Mouse (Mus musculus) adrenal gland, adult 10 weeks (tissue): Measurements from ENCODE around the gene Pgghg. TPM values are rescaled to one million over a fixed set of nuclear protein-coding genes. Genes with fewer than 3 reads are reported as not detected.

Source experiments
- polyA plus RNA-seq: library from polyadenylated mRNA; stranded (reverse); fragments of 350-450 nt; fragmentation: Illumina TruSeq; extraction: RNeasy Lipid Tissue Mini Kit (QIAGEN cat#74804); gene quantifications from one replicate; pipeline ENCODE4 v1.2.3, GENCODE M21; 2014; ENCODE audit warnings: low read depth, low replicate concordance

Gene Pgghg
- 2.7 TPM for polyA plus RNA-seq

DNA sequence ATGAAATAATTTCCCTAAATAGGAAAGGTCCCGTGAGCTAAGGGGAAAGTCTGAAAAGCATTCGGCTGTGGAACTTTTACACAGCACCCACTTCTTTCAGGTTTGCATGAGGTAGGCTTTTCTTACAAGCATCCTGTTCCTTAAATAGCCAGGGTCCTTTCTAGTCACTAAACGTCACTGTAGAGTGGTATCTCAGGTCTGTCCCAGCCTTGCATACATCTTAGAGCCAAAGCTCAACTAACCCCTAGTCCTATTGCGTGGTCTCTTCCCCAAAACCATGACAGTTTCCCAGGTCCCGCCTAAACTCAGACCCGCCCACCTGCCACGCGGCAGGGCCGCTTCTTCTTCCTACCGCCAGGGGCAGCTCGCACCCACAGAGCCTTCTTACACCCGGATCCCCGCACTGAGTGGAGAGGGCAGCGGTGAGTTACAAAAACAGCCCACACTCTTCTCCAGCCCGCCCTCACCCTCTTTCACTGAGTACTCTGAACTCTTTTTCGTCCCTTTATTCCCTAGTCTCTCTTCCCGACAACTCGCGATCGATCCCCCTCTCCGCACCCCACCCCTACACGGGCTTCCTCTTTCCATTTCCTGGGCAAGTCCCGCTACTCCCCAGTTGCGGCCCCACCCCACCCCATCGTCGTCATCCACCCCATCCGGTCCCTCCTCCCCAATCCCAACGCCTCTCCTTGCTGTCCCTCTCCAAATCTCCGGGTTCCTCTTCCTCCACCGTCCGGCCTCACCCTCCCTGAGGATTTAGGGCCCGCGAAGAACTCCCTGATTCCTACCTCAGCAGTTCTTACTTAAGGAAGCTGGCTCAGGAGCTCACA lies at the start of gene Pgghg:
TSS of gene Pgghg (plus strand) at position 170 of the 830 bp plus-strand sequence.

DNA sequence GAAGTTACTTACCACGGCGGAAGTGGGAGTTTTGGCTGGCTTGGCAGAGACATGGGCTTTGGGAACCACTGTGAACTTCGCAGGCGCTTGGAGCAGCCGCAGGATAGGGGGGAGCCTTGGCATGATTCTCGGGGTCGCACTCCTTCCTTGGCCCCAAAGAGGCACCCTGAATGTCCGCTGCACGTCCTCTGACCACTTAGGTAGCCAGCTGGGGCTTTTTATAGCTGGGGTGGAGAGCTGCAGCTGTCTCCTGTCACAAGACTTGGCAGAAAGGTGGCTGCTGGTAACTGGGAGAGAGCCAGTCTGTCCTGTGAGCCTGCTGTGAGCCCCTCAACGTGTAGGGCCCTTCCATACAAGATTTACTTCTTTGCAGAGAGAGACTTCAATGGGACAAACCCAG lies 41.0 kb upstream of the Pgghg start, which contains the start of gene Cox8b:
TSS of gene Cox8b (minus strand) at position 227 of the 400 bp plus-strand sequence.

DNA sequence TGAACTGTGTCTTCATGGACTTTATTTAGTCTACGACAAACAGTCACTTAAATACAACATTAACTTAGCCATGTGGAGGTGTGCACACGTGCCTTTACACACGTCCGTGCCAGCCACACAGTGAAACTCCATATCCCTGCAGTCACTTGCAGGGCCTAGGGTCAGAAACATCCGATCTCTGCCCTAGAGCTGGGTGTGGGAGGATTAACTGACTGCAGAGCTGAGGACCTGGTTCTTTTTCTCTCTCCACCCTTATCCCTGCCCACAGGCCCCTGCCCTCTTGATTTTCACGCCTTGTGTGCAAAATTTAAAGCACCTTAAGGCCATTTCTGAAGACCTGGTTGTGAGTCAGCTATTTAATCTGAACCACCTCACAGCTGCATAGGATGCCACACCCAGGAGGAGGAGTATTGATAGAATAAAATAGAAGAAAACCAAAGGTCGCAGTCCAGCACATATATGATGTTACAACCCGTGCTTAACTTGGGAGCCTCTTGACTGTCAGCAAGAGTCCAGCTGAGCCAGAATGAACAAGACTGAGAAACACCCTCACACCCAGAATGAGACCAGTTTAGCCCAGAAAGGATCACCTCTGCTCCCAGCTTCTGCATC lies 20.7 kb upstream of the Pgghg start, which contains the start of gene Nlrp6:
TSS of gene Nlrp6 (plus strand) at position 485 of the 612 bp plus-strand sequence.

DNA sequence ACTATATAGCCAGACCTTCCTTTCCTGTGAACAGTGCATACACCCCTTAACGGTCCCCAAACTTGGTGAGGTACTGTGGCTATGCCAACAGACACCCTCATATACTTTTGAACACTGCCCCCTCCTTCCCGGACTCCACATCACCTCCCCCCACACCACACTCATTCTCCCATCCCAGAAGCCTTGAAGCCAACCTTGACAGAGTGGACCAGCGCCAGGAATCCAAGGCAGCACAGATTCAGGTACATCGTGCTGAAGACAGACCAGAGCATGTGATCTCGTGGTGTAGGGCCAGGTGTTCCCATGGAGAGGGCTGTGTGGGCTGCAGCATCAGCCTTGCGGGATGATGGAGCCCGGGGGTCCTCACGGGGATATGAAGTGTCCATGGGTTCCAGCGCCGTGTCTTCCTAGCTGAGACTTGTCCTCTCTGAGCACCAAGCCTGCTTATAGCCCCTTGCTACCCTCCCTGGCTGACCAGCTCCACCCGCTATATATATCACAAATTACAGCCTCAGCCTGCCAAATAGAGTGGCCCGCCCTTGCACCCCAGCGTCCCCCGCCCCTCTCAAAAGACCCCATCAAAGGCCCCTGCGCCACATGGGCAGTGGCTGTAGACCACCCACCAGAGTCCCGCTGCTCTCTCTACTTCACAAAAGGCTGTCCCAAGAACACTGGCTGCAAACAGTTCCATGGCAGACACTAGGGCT lies 8.8 kb downstream of the Pgghg start, which contains the start of gene Ifitm5:
TSS of gene Ifitm5 (minus strand) at position 468 of the 707 bp plus-strand sequence.

DNA sequence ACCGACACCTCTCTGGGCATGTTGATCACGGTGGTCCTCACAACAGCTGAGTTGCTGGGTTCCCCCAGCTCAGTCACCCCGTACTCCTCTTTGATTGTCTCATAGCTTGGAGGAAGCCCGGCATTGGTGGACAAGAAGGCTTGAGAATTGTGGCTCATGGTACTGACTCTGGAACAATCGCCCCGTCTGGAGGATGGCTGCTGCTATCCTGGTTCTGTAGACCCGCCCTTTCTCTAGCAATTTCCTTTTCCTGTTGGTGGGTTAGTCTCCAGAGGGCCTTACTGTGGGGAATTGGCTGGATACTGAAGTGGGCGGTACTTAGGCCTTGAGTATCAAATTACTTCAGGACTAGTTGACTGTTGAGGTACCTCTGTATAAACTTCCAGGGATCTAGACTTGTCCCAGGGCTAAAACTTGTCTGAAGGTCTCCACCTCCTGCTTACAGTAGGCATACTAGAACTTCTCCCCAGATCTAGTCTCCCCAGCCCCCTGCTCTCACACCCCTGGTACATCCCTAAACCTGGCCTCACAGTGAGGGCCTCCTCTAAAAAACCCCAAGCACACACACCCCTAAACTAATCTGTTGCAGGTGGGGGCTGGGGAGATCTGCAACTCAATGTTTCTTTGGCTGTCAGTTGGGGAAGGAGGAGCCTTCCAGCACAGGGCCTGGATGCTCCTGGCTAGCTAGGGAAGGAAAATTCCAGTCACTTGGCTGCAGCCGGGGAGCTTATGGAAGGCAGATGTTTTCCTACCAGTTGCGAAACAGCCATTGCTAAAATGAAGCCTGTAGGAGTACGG lies 14.8 kb downstream of the Pgghg start, which contains the start of the genes Gm45717 and Ifitm2:
TSS of gene Gm45717 (minus strand) at position 180 of the 798 bp plus-strand sequence.
TSS of gene Ifitm2 (minus strand) at position 230 of the 798 bp plus-strand sequence.

DNA sequence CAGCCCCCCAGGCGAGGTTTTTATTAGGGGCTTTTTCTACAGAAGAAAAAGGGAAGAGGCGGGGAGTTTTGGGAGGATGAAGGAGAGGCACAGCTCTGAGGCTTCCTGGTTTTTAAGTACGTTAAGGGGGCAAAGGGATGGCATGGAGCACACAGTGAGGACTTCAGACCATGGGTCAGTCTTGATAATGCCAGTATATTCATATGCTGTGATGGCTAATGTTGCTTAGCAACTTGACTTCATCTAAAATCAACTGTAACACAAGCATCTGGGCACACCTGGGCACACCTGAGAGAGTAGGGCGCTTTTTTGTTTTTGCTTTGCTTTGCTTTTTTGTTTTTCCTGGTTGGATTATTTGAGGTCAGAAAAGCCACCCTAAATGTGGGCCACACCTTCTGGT lies 25.7 kb downstream of the Pgghg start, which contains the start of gene Ifitm1:
TSS of gene Ifitm1 (plus strand) at position 301 of the 400 bp plus-strand sequence.

Other genes starting within 250 kb of the Pgghg start
- gene Olfr541, start 244.1 kb upstream of the Pgghg start, polyA plus RNA-seq: not detected
- gene Cyp2e1, start 177.7 kb upstream of the Pgghg start, polyA plus RNA-seq: 641 TPM
- not detected for gene Syce1, start 153.5 kb upstream of the Pgghg start, polyA plus RNA-seq
- 2.6 TPM for gene Zfp941, start 119.2 kb upstream of the Pgghg start, polyA plus RNA-seq
- gene Urah, start 106.4 kb upstream of the Pgghg start, polyA plus RNA-seq: not detected
- gene Scgb1c1, start 95.8 kb upstream of the Pgghg start, polyA plus RNA-seq: not detected
- not detected for gene Odf3, start 93.6 kb upstream of the Pgghg start, polyA plus RNA-seq
- not detected for gene Gm45785, start 85.1 kb upstream of the Pgghg start, polyA plus RNA-seq
- 6.5 TPM for gene Ric8a, start 84.4 kb upstream of the Pgghg start, polyA plus RNA-seq
- gene Bet1l, start 83.8 kb upstream of the Pgghg start, polyA plus RNA-seq: 2.8 TPM
- gene Psmd13, start 59.4 kb upstream of the Pgghg start, polyA plus RNA-seq: 154 TPM
- gene Sirt3, start 59.1 kb upstream of the Pgghg start, polyA plus RNA-seq: 2.4 TPM
- 4.0 TPM for gene Cox8b, start 40.9 kb upstream of the Pgghg start, polyA plus RNA-seq
- 0.35 TPM for gene Nlrp6, start 20.5 kb upstream of the Pgghg start, polyA plus RNA-seq
- not detected for gene Ifitm5, start 8.9 kb downstream of the Pgghg start, polyA plus RNA-seq
- not detected for gene Gm45717, start 14.5 kb downstream of the Pgghg start, polyA plus RNA-seq
- 160 TPM for gene Ifitm2, start 14.6 kb downstream of the Pgghg start, polyA plus RNA-seq
- 1.6 TPM for gene Ifitm1, start 25.8 kb downstream of the Pgghg start, polyA plus RNA-seq
- gene Ifitm3, start 69.4 kb downstream of the Pgghg start, polyA plus RNA-seq: 14.5 TPM
- gene Ifitm6, start 76.5 kb downstream of the Pgghg start, polyA plus RNA-seq: not detected
- not detected for gene Gm17387, start 87.7 kb downstream of the Pgghg start, polyA plus RNA-seq
- gene B4galnt4, start 119.7 kb downstream of the Pgghg start, polyA plus RNA-seq: not detected
- not detected for gene Pkp3, start 136.8 kb downstream of the Pgghg start, polyA plus RNA-seq
- gene Sigirr, start 159.2 kb downstream of the Pgghg start, polyA plus RNA-seq: not detected
- not detected for gene Ano9, start 176.4 kb downstream of the Pgghg start, polyA plus RNA-seq
- 20.6 TPM for gene Ptdss2, start 181.0 kb downstream of the Pgghg start, polyA plus RNA-seq
- gene Rnh1, start 231.5 kb downstream of the Pgghg start, polyA plus RNA-seq: 5.4 TPM